Mouse (Mus musculus): Measurements from ENCODE around the gene Arhgef25. TPM values are rescaled to one million over a fixed set of nuclear protein-coding genes. Genes with fewer than 3 reads are reported as not detected.

Gene Arhgef25
- polyA plus RNA-seq, 1 experiment: not detected

GRCm38 (mm10) chr10:127147135-127147534 is 42.7 kb downstream of the Arhgef25 start:
- no peak overlapping the region for H3K4me3 ChIP-seq (ENCODE audit: insufficient read depth, low read depth, low read length)
- peaks cover 4% of the 10 kb centered on the region; the same call in 1 of the 2 replicates for H3K4me1 ChIP-seq (ENCODE audit: control insufficient read depth, insufficient read depth, low read length)
- no peak for TF ChIP-seq CTCF (IDR thresholded peaks at IDR 0.05; ENCODE audit: insufficient read depth, low read depth, low read length)
- no peak for TF ChIP-seq POLR2A (IDR thresholded peaks at IDR 0.05; ENCODE audit: insufficient read depth, low read depth, low read length)
- no peak overlapping the region for H3K27ac ChIP-seq (ENCODE audit: insufficient read depth, low read depth, low read length)
- WGBS: 78% methylated on average over 6 of the region's 6 CpGs

GRCm38 (mm10) chr10:127145303-127145702 is 44.6 kb downstream of the Arhgef25 start:
- Histone ChIP-seq H3K4me3 (ENCODE audit: insufficient read depth, low read depth, low read length) (no peak overlapping the region), H3K27ac (ENCODE audit: insufficient read depth, low read depth, low read length) (no peak overlapping the region), H3K4me1 (ENCODE audit: control insufficient read depth, insufficient read depth, low read length) (no peaks in the 10 kb centered on the region)
- TF ChIP-seq POLR2A (IDR thresholded peaks at IDR 0.05; ENCODE audit: insufficient read depth, low read depth, low read length) (no peak), CTCF (IDR thresholded peaks at IDR 0.05; ENCODE audit: insufficient read depth, low read depth, low read length) (no peak)
- WGBS: 78% methylated on average over 5 of the region's 5 CpGs

GRCm38 (mm10) chr10:127144536-127144935 is 45.3 kb downstream of the Arhgef25 start:
- TF ChIP-seq CTCF (IDR thresholded peaks at IDR 0.05; ENCODE audit: insufficient read depth, low read depth, low read length): no peak
- no peak for TF ChIP-seq POLR2A (IDR thresholded peaks at IDR 0.05; ENCODE audit: insufficient read depth, low read depth, low read length)
- no peak overlapping the region for H3K27ac ChIP-seq (ENCODE audit: insufficient read depth, low read depth, low read length)
- WGBS: 95% methylated on average over 7 of the region's 7 CpGs
- no peak overlapping the region for H3K4me3 ChIP-seq (ENCODE audit: insufficient read depth, low read depth, low read length)
- no peaks in the 10 kb centered on the region for H3K4me1 ChIP-seq (ENCODE audit: control insufficient read depth, insufficient read depth, low read length)

- TF ChIP-seq CTCF (IDR thresholded peaks at IDR 0.05; ENCODE audit: insufficient read depth, low read depth, low read length) (no peak), POLR2A (IDR thresholded peaks at IDR 0.05; ENCODE audit: insufficient read depth, low read depth, low read length) (no peak)
- Histone ChIP-seq H3K4me1 (ENCODE audit: control insufficient read depth, insufficient read depth, low read length) (no peaks in the 10 kb centered on the region), H3K27ac (ENCODE audit: insufficient read depth, low read depth, low read length) (no peak overlapping the region), H3K4me3 (ENCODE audit: insufficient read depth, low read depth, low read length) (no peak overlapping the region)
- WGBS: 79% methylated on average over 8 of the region's 8 CpGs
Measured at GRCm38 (mm10) chr10:127143228-127143627, 46.7 kb downstream of the Arhgef25 start.

- H3K4me1 ChIP-seq (ENCODE audit: control insufficient read depth, insufficient read depth, low read length): no peaks in the 10 kb centered on the region
- H3K27ac ChIP-seq (ENCODE audit: insufficient read depth, low read depth, low read length): no peak overlapping the region
- TF ChIP-seq POLR2A (IDR thresholded peaks at IDR 0.05; ENCODE audit: insufficient read depth, low read depth, low read length) (no peak), CTCF (IDR thresholded peaks at IDR 0.05; ENCODE audit: insufficient read depth, low read depth, low read length) (no peak)
- 81% methylated on average over 8 of the region's 8 CpGs for WGBS
- H3K4me3 ChIP-seq (ENCODE audit: insufficient read depth, low read depth, low read length): no peak overlapping the region
Measured at GRCm38 (mm10) chr10:127141500-127141899, 48.4 kb downstream of the Arhgef25 start.

GRCm38 (mm10) chr10:127140971-127141370 is 48.9 kb downstream of the Arhgef25 start:
- H3K4me1 ChIP-seq (ENCODE audit: control insufficient read depth, insufficient read depth, low read length): no peaks in the 10 kb centered on the region
- WGBS: 85% methylated on average over 11 of the region's 11 CpGs
- no peak overlapping the region for H3K4me3 ChIP-seq (ENCODE audit: insufficient read depth, low read depth, low read length)

GRCm38 (mm10) chr10:127138328-127139141 is 51.3 kb downstream of the Arhgef25 start:
- 88% methylated on average over 18 of the region's 18 CpGs for WGBS
- Histone ChIP-seq H3K4me1 (ENCODE audit: control insufficient read depth, insufficient read depth, low read length) (no peaks in the 10 kb centered on the region), H3K27ac (ENCODE audit: insufficient read depth, low read depth, low read length) (no peak overlapping the region), H3K4me3 (ENCODE audit: insufficient read depth, low read depth, low read length) (no peak overlapping the region)
- TF ChIP-seq POLR2A (IDR thresholded peaks at IDR 0.05; ENCODE audit: insufficient read depth, low read depth, low read length) (no peak), CTCF (IDR thresholded peaks at IDR 0.05; ENCODE audit: insufficient read depth, low read depth, low read length) (no peak)

More at GRCm38 (mm10) chr10:127140971-127141370, 48.9 kb downstream of the Arhgef25 start:
- no peak overlapping the region for H3K27ac ChIP-seq (ENCODE audit: insufficient read depth, low read depth, low read length)
- TF ChIP-seq POLR2A (IDR thresholded peaks at IDR 0.05; ENCODE audit: insufficient read depth, low read depth, low read length): no peak
- no peak for TF ChIP-seq CTCF (IDR thresholded peaks at IDR 0.05; ENCODE audit: insufficient read depth, low read depth, low read length)

- TF ChIP-seq CTCF (IDR thresholded peaks at IDR 0.05; ENCODE audit: insufficient read depth, low read depth, low read length) (no peak), POLR2A (IDR thresholded peaks at IDR 0.05; ENCODE audit: insufficient read depth, low read depth, low read length) (no peak)
- no peak overlapping the region for H3K27ac ChIP-seq (ENCODE audit: insufficient read depth, low read depth, low read length)
- no peaks in the 10 kb centered on the region for H3K4me1 ChIP-seq (ENCODE audit: control insufficient read depth, insufficient read depth, low read length)
- WGBS: 88% methylated on average over 3 of the region's 3 CpGs
- H3K4me3 ChIP-seq (ENCODE audit: insufficient read depth, low read depth, low read length): no peak overlapping the region
Measured at GRCm38 (mm10) chr10:127137896-127138295, 52.0 kb downstream of the Arhgef25 start.

GRCm38 (mm10) chr10:127136510-127136909 is 53.4 kb downstream of the Arhgef25 start:
- TF ChIP-seq CTCF (IDR thresholded peaks at IDR 0.05; ENCODE audit: insufficient read depth, low read depth, low read length) (no peak), POLR2A (IDR thresholded peaks at IDR 0.05; ENCODE audit: insufficient read depth, low read depth, low read length) (no peak)
- no peaks in the 10 kb centered on the region for H3K4me1 ChIP-seq (ENCODE audit: control insufficient read depth, insufficient read depth, low read length)
- WGBS: 92% methylated on average over 4 of the region's 4 CpGs
- H3K4me3 ChIP-seq (ENCODE audit: insufficient read depth, low read depth, low read length): no peak overlapping the region
- no peak overlapping the region for H3K27ac ChIP-seq (ENCODE audit: insufficient read depth, low read depth, low read length)

Measured in olfactory bulb, adult 2 months (tissue).